In genomic region chr6:31370550-31371061, GRCm38 (mm10) we compare ENCODE assay signal across 7 mouse cellular contexts. TPM values are rescaled to one million over a fixed set of nuclear protein-coding genes. Genes with fewer than 3 reads are reported as not detected.
DNase-seq lines count a peak whose midpoint lies in the region; ATAC-seq lines count a peak whose summit lies in the region.

No protein-coding gene starts in this region.

- H3K4me2 ChIP-seq in lung, embryonic 15.5 days = no peak overlapping the region
- H3K4me2 ChIP-seq in heart, embryonic 16.5 days (ENCODE audit: low read depth, low read length) = no peak overlapping the region

- 0 out of 2 replicates have a peak overlapping the region, but pooled peaks have one; percentile 1 for H3K27ac ChIP-seq in lung, embryonic 15.5 days
- H3K27ac ChIP-seq in heart, embryonic 16.5 days (ENCODE audit: low read length) = peak overlapping the region; percentile 75

- ATAC-seq in lung, embryonic 15.5 days (ENCODE audit: borderline replicate concordance, extremely low read depth, low FRiP score, low TSS enrichment) = no peak
- ATAC-seq in heart, embryonic 16.5 days (replicated peaks; ENCODE audit: extremely low read depth, insufficient read depth, low FRiP score) = 0 out of 2 replicates have a peak, but pooled peaks have one; percentile 23
- peak; percentile 66 for ATAC-seq in monocyte, adult 5-6 weeks (replicated peaks; ENCODE audit: insufficient number of reproducible peaks, low FRiP score, low TSS enrichment, poor library complexity, severe bottlenecking)

- no peak overlapping the region for H3K9ac ChIP-seq in lung, embryonic 15.5 days
- no peak overlapping the region for H3K9ac ChIP-seq in heart, embryonic 16.5 days (ENCODE audit: low read length)

- H3K36me3 ChIP-seq in lung, embryonic 15.5 days = no peaks in the 10 kb centered on the region
- no peaks in the 10 kb centered on the region for H3K36me3 ChIP-seq in heart, embryonic 16.5 days (ENCODE audit: control insufficient read depth, insufficient read depth)

- H3K4me3 ChIP-seq in lung, embryonic 15.5 days = no peak overlapping the region
- H3K4me3 ChIP-seq in heart, embryonic 16.5 days (ENCODE audit: low read length) = no peak overlapping the region

- no peaks in the 10 kb centered on the region for H3K9me3 ChIP-seq in lung, embryonic 15.5 days
- no peaks in the 10 kb centered on the region for H3K9me3 ChIP-seq in heart, embryonic 16.5 days (replicated peaks; ENCODE audit: control insufficient read depth, low read length)

- H3K27me3 ChIP-seq in lung, embryonic 15.5 days = no peaks in the 10 kb centered on the region
- no peaks in the 10 kb centered on the region for H3K27me3 ChIP-seq in heart, embryonic 16.5 days (ENCODE audit: control insufficient read depth, insufficient read depth, low read length)

- WGBS in lung, embryonic 15.5 days = 57% methylated on average over 14 of the region's 14 CpGs
- 52% methylated on average over 14 of the region's 14 CpGs for WGBS in heart, embryonic 16.5 days

- H3K4me1 ChIP-seq in lung, embryonic 15.5 days = 0 out of 2 replicates have a peak, but pooled peaks cover 6% of the 10 kb centered on the region
- peaks cover 17% of the 10 kb centered on the region; the same call in 1 of the 2 replicates for H3K4me1 ChIP-seq in heart, embryonic 16.5 days (ENCODE audit: control insufficient read depth, insufficient read depth, low read length)

- DNase-seq in lung, postnatal 14 days = no peak
- DNase-seq in cerebellum, adult 8-10 months = peak; percentile 9
- DNase-seq in B cell, adult 2 months = no peak
- DNase-seq in spleen, adult 12 weeks (ENCODE audit: low spot score) = no peak

RNA-seq across cellular contexts. Expression of gene Mkln1, which starts 27.9 kb away (rescaled TPM):
- 210 and 213 TPM in 2 replicates for polyA plus RNA-seq in lung, embryonic 15.5 days (2015; fragmentation: Nextera tagmentation; extraction: Ambion mirVana)
- polyA plus RNA-seq in heart, embryonic 16.5 days (2015; fragmentation: Nextera tagmentation; extraction: Ambion mirVana) = 214 and 228 TPM in 2 replicates
- 201 to 306 TPM (median 209 TPM) in 3 replicates for total RNA-seq in monocyte, adult 5-6 weeks (2017)
